Mouse (Mus musculus): Measurements from ENCODE around the gene Pomc.

Gene Pomc

DNA sequence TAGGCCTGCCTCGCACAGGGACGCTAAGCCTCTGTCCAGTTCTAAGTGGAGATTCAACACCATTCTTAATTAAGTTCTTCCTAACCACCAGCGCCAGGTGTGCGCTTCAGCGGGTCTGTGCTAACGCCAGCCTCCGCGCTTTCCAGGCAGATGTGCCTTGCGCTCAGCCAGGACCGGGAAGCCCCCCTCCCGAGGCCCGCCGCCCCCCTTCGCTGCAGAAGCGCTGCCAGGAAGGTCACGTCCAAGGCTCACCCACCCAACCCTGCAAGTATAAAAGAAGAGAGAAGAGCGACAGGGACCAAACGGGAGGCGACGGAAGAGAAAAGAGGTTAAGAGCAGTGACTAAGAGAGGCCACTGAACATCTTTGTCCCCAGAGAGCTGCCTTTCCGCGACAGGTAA lies at the start of gene Pomc:
Pomc (plus strand) TSS at position 301 of the 400 bp plus-strand sequence.
- no peak for DNase-seq (ENCODE audit: low read depth)

DNA sequence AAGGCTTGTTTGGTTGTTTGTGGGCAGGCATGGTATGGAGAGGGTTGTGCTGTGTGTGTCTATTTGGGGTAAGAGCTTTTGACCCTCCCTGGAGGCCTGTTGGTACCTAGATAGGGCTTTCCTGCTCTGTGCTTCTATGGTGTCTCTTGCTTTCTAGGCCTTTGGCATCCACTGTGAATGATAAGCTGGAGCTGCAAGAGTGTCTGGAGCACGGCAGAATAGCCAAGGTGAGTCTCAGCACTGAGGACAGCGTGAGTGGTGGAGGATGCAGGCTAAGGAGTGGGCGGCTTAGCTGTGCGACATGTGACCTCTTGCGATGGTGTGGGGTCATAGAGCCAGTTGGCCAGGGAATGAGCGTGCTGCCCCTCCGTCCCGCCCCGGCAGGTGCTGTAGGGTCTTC lies 49.3 kb upstream of the Pomc start:
- DNase-seq (ENCODE audit: low read depth) = no peak

DNA sequence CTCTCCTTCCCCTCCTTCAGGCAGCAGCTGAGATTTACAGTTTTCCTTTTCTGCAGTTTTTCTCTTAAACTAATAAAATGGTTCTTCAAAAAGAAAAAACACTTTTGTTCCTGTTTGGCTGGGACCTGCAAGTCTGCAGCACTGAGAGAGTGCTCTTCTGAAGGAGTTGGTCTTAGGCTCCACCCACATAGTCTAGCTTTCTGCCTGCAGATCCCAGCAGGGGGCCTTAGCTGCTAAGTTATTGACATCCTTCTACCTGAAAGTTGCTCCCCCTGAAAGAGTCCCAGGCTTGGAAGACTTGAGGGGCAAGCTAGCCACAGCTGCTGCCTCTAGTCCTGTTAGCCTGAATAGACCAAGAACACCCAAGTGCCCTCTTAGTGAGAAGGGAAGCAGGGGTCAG lies 48.4 kb upstream of the Pomc start:
- no peak for DNase-seq (ENCODE audit: low read depth)

DNA sequence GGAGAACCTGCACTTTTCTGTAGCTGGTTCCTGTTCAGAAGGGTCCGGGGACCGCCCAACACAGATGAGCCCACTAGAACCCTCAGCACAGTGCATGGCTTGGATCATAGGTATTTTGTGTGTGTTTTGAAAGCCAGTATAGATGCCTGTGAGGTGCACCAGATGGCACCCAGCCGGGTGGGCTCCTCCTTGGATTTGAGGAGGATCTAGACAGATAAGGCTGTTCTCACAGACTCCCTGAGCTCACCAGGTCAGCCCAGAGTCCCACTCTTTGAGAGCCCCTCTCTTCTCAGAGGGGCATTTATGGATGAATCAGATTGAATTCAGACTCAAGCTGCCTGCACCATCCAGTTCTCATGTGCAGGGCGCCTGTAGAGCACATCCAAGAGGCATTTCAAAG lies 47.7 kb upstream of the Pomc start:
- no peak for DNase-seq (ENCODE audit: low read depth)

DNA sequence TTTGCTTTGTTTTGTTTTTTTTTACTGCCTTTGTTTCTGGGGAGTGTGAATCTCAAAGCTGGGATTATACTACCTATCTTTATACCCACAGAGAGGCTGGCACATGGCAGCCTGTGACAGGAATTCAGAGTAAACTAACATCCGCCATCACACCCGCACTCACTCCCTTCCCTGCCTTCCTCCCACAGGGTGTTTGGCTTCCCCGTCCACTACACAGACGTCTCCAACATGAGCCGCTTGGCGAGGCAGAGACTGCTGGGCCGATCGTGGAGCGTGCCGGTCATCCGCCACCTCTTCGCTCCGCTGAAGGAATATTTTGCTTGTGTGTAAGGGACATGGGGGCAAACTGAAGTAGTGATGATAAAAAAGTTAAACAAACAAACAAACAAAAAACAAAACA lies 47.3 kb upstream of the Pomc start:
- DNase-seq (ENCODE audit: low read depth) = no peak

DNA sequence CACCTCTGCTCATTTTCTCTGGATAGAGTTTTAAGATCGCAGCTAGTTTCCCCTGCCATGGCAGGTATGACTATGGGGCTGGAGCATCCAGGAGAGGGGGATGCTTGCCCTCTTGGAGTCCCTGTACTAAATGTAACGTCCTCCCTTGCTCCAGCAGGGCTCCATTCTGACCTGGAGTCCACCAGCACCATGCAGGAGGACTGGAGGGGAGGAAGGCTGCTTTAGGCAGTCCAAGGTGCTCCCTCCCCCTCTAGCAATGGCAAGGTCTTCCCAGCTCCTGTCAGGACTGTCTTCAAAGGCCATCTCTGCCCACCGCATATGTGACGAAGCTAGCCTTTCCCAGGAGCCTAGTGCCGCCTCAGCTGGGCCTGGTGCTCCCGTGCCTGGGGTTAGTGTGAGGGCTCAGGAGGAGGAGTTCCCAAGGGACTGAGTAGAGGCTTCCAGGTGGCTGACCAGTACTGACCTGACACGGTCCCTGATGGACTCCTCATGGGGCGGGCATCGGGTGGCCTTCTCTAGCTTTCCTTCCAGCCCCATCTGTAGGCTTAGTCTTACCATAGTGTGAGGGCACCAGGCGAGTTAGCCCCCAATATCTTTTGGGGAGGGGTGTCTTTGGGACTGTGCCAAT lies 44.2 kb upstream of the Pomc start:
- no peak for DNase-seq (ENCODE audit: low read depth)

DNA sequence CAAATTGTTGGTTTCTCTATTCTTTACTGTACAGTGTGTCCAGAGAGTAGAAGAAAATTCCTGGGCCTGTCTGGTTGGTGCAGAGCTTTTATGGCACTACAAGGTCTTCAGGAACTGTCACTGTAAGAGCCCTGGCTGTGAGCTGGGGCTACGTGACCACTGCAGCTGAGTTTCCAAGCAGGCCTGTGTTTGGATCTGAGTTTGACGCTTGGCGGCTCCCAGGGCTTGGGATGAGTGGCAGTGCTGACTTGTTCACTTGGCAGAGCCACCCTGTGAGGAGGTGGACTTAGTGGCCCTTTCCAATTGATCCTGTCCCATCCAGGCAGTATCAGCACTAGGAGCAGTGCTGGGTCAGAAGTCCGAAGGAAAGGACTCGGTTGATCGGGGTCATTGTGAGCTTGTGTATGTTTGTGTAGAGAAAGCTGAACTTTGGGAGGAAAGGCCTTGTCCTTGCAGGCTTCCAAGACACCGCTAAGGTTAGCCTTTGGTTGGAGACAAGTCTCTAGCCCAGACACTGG lies 42.9 kb upstream of the Pomc start:
- no peak for DNase-seq (ENCODE audit: low read depth)

DNA sequence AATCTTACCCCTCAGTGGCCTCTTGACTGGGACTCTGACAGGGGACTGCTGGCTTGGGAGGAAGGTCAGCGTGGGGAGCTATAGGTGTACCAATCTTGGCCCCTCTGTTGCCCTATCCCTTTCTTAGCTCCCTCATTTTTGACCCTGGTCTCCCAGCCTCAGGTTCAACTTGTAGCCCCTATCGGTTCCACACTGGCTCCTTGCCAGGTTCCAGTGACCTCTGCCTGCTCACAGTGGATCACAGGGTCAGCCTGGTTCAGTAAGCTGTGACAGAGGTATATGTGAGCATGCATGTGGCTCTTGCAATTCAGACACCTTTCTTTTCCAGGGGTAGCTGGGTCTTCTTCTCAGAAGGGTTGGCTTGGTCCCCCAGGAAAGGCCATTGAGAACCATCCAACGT lies 38.9 kb upstream of the Pomc start:
- no peak for DNase-seq (ENCODE audit: low read depth)

DNA sequence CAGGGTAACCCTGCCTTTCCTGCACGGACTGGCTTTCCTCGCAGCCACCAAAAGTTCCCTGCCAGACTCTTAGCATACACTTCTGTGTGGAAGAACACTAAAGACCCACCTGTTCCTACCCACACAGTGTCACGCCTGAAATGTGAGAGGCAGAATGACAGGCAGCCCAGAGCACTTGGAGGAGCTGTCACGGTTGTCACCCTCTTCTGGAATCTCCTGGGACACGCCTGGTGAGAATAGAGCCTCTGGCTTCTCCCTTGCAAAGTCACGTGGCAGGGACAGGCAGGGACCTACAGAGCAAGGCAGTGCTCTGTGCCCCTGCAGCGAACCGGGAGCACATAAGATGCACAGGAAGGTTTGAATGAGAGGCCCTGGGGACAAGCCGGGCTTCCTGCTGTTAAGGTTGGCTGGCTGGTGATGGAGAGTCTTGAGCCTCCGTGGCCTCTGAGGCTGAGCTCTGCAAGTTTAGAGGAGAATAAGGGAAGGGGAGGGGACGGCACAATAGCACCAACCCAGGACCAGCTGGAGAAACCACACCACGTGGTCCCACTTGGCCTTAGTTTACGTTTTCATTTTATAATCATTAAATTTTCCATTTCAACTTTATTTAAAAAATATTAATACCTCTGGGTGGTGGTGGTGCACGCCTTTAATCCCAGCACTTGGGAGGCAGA lies 36.9 kb upstream of the Pomc start:
- DNase-seq (ENCODE audit: low read depth) = no peak

DNA sequence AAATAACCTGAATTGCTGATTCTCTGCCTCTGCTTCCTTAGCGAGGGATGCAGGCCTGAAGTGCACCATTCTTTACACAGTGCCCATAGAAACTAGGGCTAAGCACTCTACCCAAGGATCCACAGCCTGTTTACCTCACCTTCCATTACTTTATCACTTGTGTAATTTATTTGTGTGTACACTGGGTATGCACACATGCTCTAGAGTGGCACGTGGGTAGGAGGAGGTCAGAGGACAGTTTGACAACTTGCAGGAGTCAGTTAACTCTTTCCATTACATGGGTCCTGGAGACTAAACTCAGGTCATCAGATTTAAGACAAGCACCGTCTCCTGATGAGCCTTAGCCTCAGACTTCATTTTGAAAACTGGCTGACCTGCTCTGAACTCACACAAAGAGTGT lies 36.2 kb upstream of the Pomc start:
- no peak for DNase-seq (ENCODE audit: low read depth)

DNA sequence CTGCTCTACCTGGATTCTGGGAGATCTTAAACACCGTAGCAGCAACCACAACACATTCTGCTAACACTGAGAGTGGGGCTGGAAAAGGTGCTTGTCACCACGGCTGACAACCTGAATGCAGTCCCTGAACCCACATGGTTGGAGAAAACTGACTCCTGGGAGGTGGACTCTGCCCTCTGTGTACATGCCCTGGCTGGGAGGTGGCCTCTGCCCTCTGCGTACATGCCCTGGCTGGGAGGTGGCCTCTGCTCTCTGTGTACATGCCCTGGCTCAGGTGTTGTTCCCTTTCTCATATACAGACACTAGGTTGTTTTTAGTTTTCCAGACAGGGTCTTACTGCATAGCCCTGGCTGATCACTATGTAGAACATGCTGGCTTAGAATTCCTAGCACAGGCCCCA lies 35.3 kb upstream of the Pomc start:
- no peak for DNase-seq (ENCODE audit: low read depth)

DNA sequence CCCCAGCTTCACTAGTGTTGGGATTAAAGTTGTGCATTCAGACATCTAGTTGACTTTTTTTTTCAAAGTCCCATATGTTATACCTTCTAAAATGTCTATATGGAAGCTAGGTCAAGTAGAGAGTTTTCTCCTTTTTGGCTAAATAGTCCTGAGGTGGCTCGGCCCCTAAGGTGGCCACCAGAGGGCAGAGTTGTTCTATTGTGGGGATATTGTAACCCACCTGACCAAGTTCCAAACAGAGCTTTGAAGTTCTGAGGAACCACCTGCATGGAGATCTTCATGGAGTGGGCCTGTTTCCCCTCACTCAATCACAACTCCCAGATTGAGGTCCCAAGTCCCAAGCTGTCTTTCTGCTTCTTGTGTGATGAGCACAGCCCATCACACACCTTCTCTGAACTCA lies 28.6 kb upstream of the Pomc start:
- peak; percentile 21 for DNase-seq (ENCODE audit: low read depth)

DNA sequence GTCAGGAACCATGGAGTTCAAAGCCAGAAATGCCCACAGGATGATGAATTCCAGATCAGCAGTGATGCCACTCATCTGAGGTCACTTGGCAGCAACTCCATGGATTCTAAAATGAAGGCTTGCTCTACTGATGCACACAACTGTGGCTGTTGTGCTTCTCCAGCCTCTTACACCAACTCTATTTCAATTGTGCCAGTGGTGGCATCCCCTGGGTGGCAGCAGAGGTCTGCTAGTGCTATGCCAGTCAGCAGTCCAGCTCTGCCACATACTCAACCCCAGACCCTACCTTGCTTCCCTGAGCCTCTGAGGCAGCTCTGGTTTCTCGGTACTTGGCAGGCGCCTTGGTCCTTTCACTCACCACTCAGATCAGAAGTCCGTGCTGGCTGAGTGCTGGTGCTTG lies 25.9 kb upstream of the Pomc start:
- DNase-seq (ENCODE audit: low read depth) = peak; percentile 43

DNA sequence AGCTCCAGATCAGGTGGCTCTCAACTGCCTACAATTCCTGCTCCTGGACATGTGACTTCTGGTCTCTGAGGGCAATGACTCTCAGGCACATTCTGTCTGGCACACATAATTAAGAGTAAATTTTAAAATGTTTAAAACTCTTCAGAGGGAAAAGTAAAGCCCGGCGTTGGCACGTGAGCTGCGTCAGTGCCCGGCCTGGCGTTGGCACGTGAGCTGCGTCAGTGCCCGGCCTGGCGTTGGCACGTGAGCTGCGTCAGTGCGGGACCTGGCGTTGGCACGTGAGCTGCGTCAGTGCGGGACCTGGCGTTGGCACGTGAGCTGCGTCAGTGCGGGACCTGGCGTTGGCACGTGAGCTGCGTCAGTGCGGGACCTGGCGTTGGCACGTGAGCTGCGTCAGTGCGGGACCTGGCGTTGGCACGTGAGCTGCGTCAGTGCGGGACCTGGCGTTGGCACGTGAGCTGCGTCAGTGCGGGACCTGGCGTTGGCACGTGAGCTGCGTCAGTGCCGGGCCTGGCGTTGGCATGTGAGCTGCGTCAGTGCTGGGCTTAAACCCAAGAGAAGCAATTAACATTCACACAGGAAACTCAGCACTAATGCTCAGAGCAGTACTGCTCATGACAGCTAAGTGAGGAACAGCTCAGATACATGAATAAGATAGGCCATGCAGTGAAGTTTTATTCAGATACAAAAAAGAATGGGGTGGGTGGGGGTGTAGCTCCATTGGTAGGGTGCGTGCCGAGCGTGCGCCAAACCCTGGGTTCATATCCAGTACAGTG lies 24.5 kb upstream of the Pomc start:
- peak; percentile 47 for DNase-seq (ENCODE audit: low read depth)

DNA sequence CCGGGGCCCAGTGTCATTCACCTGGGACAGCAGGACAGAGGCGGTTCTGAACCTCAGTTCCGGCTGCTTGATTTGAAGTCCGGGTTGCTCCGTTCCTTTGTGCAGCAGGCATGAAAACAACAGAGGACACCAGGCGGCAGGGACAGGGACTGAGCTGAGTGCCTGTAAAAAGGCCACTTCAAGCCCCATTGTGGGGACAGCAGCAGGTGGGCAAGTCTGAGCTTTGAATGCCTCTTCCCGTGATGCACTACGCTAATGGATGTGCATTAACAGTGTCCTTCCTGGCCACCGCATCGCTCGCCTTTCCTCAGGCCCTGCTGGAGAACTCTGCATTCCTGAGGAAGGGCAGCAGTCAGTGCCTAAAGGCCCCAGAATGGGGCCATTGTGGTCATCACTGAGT lies 12.7 kb upstream of the Pomc start:
- no peak for DNase-seq (ENCODE audit: low read depth)

DNA sequence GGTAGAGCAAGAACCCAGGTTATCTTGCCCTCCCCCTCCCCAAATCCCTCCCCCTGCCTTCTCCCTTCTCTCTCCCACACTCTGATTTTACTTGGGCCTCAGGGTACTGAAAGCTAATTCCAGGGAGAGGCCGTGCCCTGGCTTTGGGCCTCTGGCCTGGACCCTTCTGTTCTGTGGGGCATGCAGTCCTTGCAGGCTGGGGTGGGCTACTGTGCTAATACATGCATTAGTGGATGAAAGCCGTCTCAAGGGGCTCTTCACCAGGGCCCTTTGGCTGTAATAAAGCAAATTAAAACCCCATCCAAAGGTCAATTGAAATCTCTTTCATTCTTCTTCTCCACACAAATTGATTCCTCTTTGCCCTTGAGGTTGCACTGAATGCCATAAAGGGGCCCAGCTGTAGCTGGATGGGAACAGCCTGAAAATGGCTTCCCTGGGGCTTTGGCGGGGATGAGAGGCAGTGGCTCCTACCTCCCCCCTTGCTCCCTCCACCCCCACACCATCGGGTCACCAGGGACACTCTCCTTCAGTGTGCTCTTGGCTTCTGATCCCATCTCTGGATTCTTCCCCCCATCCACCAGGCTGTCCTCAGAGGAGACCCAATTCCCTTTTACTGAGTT lies 10.2 kb upstream of the Pomc start:
- DNase-seq (ENCODE audit: low read depth) = no peak

DNA sequence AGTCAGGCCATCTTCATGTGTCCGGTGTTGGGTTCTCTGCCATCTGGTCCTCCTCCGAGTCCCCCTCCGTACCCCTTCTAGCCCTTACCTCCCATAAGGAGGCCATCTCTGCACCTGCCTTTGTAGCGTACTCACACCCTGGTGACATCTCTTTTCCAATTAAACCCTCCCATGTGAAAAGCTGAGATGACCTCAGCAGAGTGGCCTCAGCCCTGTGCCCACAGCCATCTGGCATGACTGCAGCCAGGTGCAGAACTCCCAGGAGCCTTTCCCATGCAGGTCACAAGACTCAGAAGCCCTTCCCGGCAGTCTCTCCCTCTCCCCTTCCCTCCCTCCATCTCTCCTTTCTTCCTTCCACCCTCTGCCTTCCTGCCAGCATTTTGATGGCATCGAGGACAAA lies 7.2 kb upstream of the Pomc start:
- no peak for DNase-seq (ENCODE audit: low read depth)

DNA sequence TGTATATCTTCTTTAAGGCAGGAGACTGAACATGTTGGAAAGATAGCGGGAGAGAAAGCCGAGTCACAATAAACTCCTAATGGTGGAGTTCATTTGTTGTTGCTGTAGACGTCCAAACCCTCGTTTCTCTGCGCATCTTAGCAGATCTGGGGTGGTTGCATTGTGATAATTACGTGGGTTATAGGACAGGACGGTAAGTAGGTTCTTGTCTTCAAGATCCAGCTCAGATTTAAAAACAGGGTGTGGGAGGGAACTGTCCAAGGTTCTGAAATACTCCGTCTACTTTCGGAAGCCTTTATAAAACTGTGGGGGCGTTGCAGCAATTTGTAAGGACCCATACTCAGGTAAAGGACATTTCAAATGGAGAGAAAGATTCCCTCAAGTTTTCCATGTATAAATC lies 620 bp downstream of the Pomc start:
- DNase-seq (ENCODE audit: low read depth) = no peak

DNA sequence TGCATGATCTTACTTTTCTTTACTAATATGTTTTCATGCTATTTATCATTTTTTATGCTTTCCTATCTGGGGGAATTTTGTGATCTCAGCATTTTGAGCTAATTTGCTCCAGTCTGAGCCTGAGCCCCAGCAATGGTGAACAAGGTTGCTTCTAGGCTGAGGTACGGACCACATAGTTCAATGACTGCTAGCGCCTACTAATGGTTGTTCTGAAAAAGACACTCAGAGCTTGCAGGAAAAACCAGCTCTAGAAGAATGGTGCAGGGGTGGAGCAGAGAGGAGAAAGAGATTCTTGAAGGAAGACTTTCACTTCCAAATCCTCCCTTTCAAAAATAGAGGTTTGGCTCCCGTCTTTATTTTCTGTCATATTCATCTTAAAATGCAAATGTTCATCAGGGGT lies 1.6 kb downstream of the Pomc start:
- DNase-seq (ENCODE audit: low read depth) = no peak

DNA sequence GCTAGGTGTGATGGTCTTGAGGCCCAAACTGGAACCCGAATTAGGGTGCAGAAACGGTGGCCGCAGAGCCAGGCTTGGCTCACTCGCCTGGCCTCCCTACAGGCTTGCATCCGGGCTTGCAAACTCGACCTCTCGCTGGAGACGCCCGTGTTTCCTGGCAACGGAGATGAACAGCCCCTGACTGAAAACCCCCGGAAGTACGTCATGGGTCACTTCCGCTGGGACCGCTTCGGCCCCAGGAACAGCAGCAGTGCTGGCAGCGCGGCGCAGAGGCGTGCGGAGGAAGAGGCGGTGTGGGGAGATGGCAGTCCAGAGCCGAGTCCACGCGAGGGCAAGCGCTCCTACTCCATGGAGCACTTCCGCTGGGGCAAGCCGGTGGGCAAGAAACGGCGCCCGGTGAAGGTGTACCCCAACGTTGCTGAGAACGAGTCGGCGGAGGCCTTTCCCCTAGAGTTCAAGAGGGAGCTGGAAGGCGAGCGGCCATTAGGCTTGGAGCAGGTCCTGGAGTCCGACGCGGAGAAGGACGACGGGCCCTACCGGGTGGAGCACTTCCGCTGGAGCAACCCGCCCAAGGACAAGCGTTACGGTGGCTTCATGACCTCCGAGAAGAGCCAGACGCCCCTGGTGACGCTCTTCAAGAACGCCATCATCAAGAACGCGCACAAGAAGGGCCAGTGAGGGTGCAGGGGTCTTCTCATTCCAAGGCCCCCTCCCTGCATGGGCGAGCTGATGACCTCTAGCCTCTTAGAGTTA lies 5.2 kb downstream of the Pomc start:
- peak; percentile 62 for DNase-seq (ENCODE audit: low read depth)

DNA sequence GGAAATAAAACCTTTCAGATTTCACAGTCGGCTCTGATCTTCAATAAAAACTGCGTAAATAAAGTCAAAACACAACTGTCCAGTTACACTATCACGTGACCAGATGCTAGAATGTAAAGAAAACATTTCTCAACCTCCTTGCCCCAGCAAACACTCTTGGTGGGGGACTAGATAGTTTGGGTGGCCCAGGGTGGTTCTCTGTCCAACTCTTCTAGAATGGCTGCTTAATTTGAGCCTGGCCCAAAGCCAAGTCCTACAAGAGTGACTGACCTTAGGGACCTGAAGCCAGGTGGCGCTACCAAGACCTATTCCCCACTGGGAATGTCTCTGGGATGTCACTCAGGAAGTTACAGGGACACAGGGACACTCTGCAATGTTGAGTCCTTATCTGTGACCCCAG lies 5.8 kb downstream of the Pomc start:
- no peak for DNase-seq (ENCODE audit: low read depth)

DNA sequence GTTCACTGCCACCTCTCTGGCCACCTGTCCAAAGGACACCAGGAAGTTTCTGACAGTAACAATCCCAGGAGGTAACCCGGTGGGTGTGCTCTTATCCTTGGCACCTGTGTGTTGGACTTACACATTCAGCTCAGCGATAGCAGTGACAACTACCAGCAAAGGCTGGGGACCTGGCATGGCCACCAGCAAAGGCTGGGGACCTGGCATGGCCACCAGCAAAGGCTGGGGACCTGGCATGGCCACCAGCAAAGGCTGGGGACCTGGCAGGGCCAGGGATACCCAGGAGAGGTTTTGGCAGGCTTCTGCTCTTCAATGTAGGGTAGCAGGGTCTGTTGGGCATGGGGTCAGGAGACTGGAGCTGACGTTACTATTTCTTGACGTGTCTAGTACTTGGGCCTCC lies 12.4 kb downstream of the Pomc start:
- no peak for DNase-seq (ENCODE audit: low read depth)

Measured in fibroblast of lung, adult 2 months (primary cell).